Mouse (Mus musculus): Measurements from ENCODE around the gene Pitpnc1.

- no peak for TF ChIP-seq POLR2A (IDR thresholded peaks at IDR 0.05; ENCODE audit: low read depth, low read length)
- peak; percentile 74 for TF ChIP-seq CTCF (conservative IDR thresholded peaks at IDR 0.05; ENCODE audit: insufficient read depth, insufficient read length, low read depth, low read length)
Measured at GRCm38 (mm10) chr11:107385306-107385705, 85.2 kb downstream of the Pitpnc1 start.
